Mouse (Mus musculus): ENCODE measurements at regions not wholly inside any gene's neighbourhood (a gene's known extent, or its start where the extent isn't known, plus 50 kb on each side); places are given as distances from the start of the nearest gene placed in this dataset.

DNA sequence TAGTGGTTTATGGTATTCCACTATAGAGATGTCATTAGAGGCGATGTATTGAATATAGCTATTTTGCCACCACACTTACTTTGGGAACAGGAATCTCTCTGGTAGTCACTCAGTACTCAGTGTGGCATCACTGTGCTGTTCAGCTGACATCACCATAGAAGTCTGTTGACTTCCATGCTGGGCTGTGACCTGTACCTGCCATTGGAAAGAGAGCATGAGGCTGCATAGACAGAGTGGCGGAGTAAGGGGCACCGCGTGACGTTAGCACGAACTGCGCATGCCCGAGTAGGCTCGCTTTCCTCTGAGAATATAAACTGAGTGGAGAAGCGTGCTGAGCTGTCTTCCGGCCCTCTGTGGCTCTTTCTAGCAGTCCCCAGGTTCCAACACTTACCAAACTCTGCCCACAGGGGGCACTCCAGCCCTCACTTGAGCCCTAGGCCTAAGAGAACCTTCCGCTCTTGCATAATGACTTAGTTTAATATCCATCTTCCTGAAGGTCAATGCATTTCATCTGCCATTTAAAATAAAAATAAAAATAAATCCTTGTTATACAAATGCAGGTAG, 136.2 kb upstream of the Syt6 start:
- Histone ChIP-seq H3K9ac (ENCODE audit: low read depth, low read length) (no peak overlapping the region), H3K4me1 (ENCODE audit: control insufficient read depth, insufficient read depth, low read length) (no peaks in the 10 kb centered on the region), H3K27ac (no peak overlapping the region), H3K4me3 (no peak overlapping the region), H3K27me3 (ENCODE audit: control insufficient read depth, insufficient read depth, low read length) (no peaks in the 10 kb centered on the region), H3K36me3 (ENCODE audit: control insufficient read depth, insufficient read depth, low read length) (no peaks in the 10 kb centered on the region), H3K79me2 (replicated peaks; ENCODE audit: control insufficient read depth, insufficient read depth, low read length) (no peaks in the 10 kb centered on the region)
- DNase-seq: peak; percentile 56 to 70
- no peak for TF ChIP-seq POLR2A (IDR thresholded peaks at IDR 0.05; ENCODE audit: insufficient read depth, low read depth, low read length)
- peak; percentile 71 for TF ChIP-seq CTCF (IDR thresholded peaks at IDR 0.05)
- no peak for TF ChIP-seq EP300 (IDR thresholded peaks at IDR 0.05; ENCODE audit: insufficient read depth, low read depth, low read length)
- 54% methylated on average over 12 of the region's 12 CpGs for WGBS
- intact Hi-C loops (cut with DNase I): loop anchor here (5.0 kb wide), 1 partner anchor 38 kb away; no protein-coding TSS in a partner anchor

DNA sequence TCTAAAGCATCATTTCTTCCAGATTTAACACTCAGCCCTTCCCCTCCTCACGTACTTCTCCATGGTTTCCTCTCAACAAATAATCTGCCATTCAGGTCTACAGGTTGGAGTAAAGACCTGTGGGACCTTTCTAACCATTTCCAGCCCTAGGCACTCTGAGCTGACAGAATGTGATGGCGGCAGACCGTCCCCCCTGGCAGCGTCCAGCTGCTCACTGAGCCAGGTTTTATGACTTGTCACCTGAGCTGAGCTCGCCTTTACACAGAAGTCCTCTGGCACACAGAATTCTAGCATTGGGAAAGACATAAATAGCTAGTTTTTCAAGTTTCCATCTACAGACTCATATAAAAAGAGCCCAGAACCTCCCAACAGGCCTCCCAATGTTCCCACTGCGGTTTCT, 131.8 kb upstream of the Syt6 start:
- no peak for DNase-seq
- Histone ChIP-seq H3K4me3 (no peak overlapping the region), H3K27me3 (ENCODE audit: control insufficient read depth, insufficient read depth, low read length) (no peaks in the 10 kb centered on the region), H3K4me1 (ENCODE audit: control insufficient read depth, insufficient read depth, low read length) (no peaks in the 10 kb centered on the region), H3K36me3 (ENCODE audit: control insufficient read depth, insufficient read depth, low read length) (no peaks in the 10 kb centered on the region), H3K79me2 (replicated peaks; ENCODE audit: control insufficient read depth, insufficient read depth, low read length) (no peaks in the 10 kb centered on the region), H3K27ac (no peak overlapping the region), H3K9ac (ENCODE audit: low read depth, low read length) (no peak overlapping the region)
- 92% methylated on average over 6 of the region's 6 CpGs for WGBS
- TF ChIP-seq POLR2A (IDR thresholded peaks at IDR 0.05; ENCODE audit: insufficient read depth, low read depth, low read length): no peak
- TF ChIP-seq EP300 (IDR thresholded peaks at IDR 0.05; ENCODE audit: insufficient read depth, low read depth, low read length): no peak
- no peak for TF ChIP-seq CTCF (IDR thresholded peaks at IDR 0.05)
- intact Hi-C loops (cut with DNase I): no loop called here

DNA sequence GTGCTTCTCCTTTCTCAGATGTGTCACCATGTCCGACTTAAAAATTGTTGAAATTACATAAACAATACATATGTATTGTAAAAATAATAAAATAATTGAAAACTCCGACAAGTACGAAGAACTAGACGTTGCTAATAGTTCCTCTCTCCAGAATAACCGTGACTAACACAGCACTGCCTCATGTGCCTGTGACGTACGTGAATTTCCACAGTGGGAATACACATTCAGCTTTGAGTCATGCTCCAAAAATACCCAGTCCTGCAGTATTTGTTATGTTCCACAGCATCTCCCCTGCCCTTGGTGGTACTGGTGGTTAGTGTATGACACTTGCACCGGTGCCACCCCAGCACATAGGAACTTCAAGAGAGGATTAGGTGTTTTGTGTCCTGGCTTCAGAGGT, 129.2 kb upstream of the Syt6 start:
- no peaks in the 10 kb centered on the region for H3K27me3 ChIP-seq (ENCODE audit: control insufficient read depth, insufficient read depth, low read length)
- no peak for DNase-seq
- H3K27ac ChIP-seq: no peak overlapping the region
- no peaks in the 10 kb centered on the region for H3K4me1 ChIP-seq (ENCODE audit: control insufficient read depth, insufficient read depth, low read length)
- intact Hi-C loops (cut with DNase I): no loop called here
- no peak overlapping the region for H3K4me3 ChIP-seq
- WGBS: 91% methylated on average over 8 of the region's 8 CpGs
- H3K9ac ChIP-seq (ENCODE audit: low read depth, low read length): no peak overlapping the region
- TF ChIP-seq POLR2A (IDR thresholded peaks at IDR 0.05; ENCODE audit: insufficient read depth, low read depth, low read length) (no peak), EP300 (IDR thresholded peaks at IDR 0.05; ENCODE audit: insufficient read depth, low read depth, low read length) (no peak), CTCF (IDR thresholded peaks at IDR 0.05) (no peak)
- no peaks in the 10 kb centered on the region for H3K36me3 ChIP-seq (ENCODE audit: control insufficient read depth, insufficient read depth, low read length)
- H3K79me2 ChIP-seq (replicated peaks; ENCODE audit: control insufficient read depth, insufficient read depth, low read length): no peaks in the 10 kb centered on the region

DNA sequence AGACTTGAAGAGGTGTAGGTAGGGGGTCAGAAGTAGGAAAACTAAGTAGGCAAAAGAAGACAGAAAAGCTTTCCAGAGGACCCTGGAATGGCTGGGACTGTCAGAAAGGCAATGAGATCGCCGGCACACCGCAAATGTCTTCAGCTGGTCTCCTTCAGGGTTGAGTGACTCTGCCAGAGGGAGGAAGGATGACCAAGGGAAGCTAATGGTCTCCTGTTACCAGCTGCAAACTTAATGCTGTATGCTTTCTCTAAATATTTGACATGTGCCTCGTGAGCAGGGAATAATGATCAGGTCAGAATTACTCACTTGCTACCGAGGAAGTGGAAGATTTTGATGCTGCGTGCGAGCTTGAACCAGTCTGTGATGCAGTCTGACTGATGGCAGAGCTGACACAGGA, 125.2 kb upstream of the Syt6 start:
- DNase-seq: no peak
- Histone ChIP-seq H3K9ac (ENCODE audit: low read depth, low read length) (no peak overlapping the region), H3K4me1 (ENCODE audit: control insufficient read depth, insufficient read depth, low read length) (peaks cover 3% of the 10 kb centered on the region; the same call in 1 of the 2 replicates), H3K79me2 (replicated peaks; ENCODE audit: control insufficient read depth, insufficient read depth, low read length) (no peaks in the 10 kb centered on the region), H3K4me3 (no peak overlapping the region), H3K36me3 (ENCODE audit: control insufficient read depth, insufficient read depth, low read length) (no peaks in the 10 kb centered on the region), H3K27me3 (ENCODE audit: control insufficient read depth, insufficient read depth, low read length) (no peaks in the 10 kb centered on the region), H3K27ac (no peak overlapping the region)
- intact Hi-C loops (cut with DNase I): no loop called here
- WGBS: 76% methylated on average over 7 of the region's 7 CpGs
- TF ChIP-seq EP300 (IDR thresholded peaks at IDR 0.05; ENCODE audit: insufficient read depth, low read depth, low read length) (no peak), CTCF (IDR thresholded peaks at IDR 0.05) (no peak)

DNA sequence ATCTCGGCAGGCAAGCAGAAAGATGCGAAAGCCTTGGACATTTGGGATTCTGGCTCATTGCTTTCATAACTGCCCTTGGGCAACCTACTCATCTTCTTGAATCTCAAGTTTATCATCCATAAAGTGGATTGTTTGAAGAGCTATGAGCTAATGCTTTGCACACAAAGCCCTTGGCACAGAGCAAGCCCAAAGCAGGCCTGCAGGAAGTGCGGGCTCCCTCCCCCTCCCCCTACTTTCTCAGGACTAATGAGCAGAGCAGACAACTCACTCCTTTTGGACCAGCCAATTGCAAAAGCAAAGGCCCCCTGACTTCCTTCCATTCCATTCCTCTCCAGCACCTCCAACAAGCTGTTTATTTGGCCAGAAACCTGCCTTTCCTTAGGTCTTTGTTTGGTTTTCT, 123.1 kb upstream of the Syt6 start:
- no peaks in the 10 kb centered on the region for H3K36me3 ChIP-seq (ENCODE audit: control insufficient read depth, insufficient read depth, low read length)
- H3K4me3 ChIP-seq: no peak overlapping the region
- H3K9ac ChIP-seq (ENCODE audit: low read depth, low read length): no peak overlapping the region
- H3K27ac ChIP-seq: no peak overlapping the region
- DNase-seq: peak in 1 of 2 experiments; percentile 14
- WGBS: 63% methylated on average over 3 of the region's 3 CpGs
- peaks cover 3% of the 10 kb centered on the region; the same call in 1 of the 2 replicates for H3K4me1 ChIP-seq (ENCODE audit: control insufficient read depth, insufficient read depth, low read length)
- no peaks in the 10 kb centered on the region for H3K79me2 ChIP-seq (replicated peaks; ENCODE audit: control insufficient read depth, insufficient read depth, low read length)
- no peaks in the 10 kb centered on the region for H3K27me3 ChIP-seq (ENCODE audit: control insufficient read depth, insufficient read depth, low read length)
- intact Hi-C loops (cut with DNase I): no loop called here
- TF ChIP-seq POLR2A (IDR thresholded peaks at IDR 0.05; ENCODE audit: insufficient read depth, low read depth, low read length) (no peak), EP300 (IDR thresholded peaks at IDR 0.05; ENCODE audit: insufficient read depth, low read depth, low read length) (no peak), CTCF (IDR thresholded peaks at IDR 0.05) (no peak)

DNA sequence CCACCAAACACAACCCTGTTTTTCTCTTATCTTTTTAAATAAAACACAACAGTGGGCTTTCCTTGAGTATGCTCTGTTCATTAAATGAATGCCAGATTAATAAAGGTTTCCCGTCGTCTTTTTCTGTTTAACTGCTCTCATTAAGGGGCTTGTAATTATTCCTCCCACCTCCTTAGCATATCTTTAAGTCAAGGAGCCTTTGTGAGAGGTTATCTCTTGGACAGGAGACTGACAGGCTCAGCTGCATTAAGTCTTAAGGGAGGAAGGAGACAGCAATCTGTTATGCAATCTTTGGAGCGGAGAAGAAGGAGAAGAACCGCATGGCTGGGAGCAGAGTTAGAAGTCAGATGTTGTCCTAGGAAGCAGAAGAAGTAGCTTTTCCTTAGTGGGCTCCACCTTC, 111.3 kb upstream of the Syt6 start:
- no peak for DNase-seq
- Histone ChIP-seq H3K79me2 (replicated peaks; ENCODE audit: control insufficient read depth, insufficient read depth, low read length) (no peaks in the 10 kb centered on the region), H3K4me3 (no peak overlapping the region), H3K9ac (ENCODE audit: low read depth, low read length) (no peak overlapping the region), H3K27ac (no peak overlapping the region), H3K27me3 (ENCODE audit: control insufficient read depth, insufficient read depth, low read length) (peaks cover 2% of the 10 kb centered on the region; the same call in 1 of the 2 replicates), H3K36me3 (ENCODE audit: control insufficient read depth, insufficient read depth, low read length) (no peaks in the 10 kb centered on the region), H3K4me1 (ENCODE audit: control insufficient read depth, insufficient read depth, low read length) (no peaks in the 10 kb centered on the region)
- 58% methylated on average over 4 of the region's 4 CpGs for WGBS
- TF ChIP-seq CTCF (IDR thresholded peaks at IDR 0.05) (no peak), EP300 (IDR thresholded peaks at IDR 0.05; ENCODE audit: insufficient read depth, low read depth, low read length) (no peak), POLR2A (IDR thresholded peaks at IDR 0.05; ENCODE audit: insufficient read depth, low read depth, low read length) (no peak)
- intact Hi-C loops (cut with DNase I): no loop called here
